Mouse (Mus musculus) large intestine, adult 2 months (tissue): ENCODE data around the gene Ccdc22. TPM values are rescaled to one million over a fixed set of nuclear protein-coding genes. Genes with fewer than 3 reads are reported as not detected.

Source experiments
- DNase-seq: peaks from one replicate; pipeline ENCODE4 v3.0.0-alpha.2; 2012; ENCODE audit warnings: low read depth, low spot score
- WGBS: fragments of 180-500 bp; shearing (Covaris S2); methylation state at CpG from one replicate; pipeline ENCODE4 v1.1.7; 2018; 5-methylcytosine and 5-hydroxymethylcytosine counted together
- polyA plus RNA-seq: library from polyadenylated mRNA; depleted of rRNA; stranded (reverse); fragments of >200 nt; gene quantifications from 2 replicates; pipeline ENCODE4 v1.2.3, GENCODE M21; 2012; rRNA removed

The Ccdc22 gene
- polyA plus RNA-seq = 13.0 TPM in 2 replicates

DNA sequence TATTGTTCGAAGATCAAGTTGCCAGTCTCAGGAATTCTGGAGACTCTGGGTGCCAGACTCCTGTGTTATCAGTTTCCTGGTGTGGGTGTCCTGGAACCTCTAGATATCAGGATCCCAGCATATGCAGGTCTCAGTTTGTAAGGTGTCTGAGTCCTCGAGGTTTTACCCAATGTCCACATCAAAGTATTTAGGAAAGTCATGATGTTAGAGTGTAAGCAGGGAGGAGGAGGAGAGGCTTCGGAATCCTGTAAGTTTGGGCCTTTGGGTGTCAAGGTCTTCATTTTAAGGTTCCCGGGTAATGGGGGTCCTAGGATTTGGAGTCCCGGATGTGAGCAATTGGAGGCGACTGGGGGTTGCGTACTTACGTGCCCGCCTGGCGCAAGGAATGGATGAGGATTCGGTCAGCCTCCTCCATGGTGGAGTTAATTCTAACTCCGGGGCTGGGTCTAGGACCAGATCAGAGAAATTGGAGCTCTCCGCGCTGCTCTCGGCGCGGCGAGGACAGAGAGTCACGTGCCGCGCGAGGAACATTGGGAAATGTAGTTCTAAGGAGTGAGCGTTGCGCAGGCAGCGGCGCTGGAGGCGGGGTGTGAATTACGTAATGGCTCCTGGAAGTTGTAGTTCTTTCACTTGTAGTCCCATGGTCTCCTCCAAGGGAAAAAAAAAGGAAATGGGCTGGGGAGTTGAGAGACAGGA lies at the start of gene Ccdc22:
Gene Ccdc22 (minus strand): TSS at position 639 of the 696 bp plus-strand sequence.
- 23% methylated on average over 28 of the region's 28 CpGs for WGBS
- peak; percentile 50 for DNase-seq

DNA sequence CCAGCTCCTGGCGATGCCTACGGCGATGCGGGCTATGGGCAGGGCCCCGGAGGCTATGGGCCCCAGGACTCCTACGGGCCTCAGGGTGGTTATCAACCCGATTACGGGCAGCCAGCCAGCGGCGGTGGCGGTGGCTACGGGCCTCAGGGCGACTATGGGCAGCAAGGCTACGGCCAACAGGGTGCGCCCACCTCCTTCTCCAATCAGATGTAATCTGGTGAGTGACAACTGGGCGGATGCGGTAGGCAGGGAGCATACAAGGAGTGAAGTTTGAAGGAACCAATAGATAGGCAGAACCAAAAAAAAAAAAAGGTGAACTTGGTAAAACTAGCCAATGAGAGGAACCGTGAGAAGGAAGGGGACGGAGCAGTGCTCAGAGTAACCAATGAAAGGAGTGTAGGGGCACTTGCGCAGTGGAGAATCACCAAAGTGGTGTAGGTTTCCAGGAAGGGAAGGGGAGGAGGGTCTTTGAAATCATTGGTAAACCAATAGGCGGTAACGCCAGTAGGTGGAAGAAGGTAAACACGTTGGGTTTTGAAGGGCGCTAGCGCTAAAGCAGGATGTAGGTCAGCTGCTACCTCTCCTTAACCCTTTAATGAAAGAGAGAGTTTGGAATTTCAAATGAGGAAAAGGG lies 43.5 kb upstream of the Ccdc22 start:
- WGBS = 18% methylated on average over 25 of the region's 25 CpGs
- peak; percentile 74 for DNase-seq

DNA sequence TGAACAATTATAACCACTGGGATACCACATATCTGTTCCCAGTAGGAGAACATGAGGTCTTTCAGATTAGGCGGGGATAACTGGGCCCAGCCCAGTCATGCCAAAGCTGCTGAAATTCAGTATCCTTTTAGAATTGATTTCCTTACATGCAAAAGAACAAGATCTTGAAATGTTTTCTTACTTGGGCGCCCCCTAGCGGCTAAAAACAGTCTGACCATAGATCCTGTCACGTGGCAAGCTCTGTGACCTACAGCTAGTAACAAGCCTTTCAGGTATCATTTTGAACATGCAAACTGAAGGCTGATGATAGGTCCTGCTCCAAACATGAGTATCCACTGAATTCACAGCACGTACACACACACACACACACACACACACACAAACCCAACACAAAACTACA lies 40.0 kb upstream of the Ccdc22 start:
- DNase-seq = peak; percentile 44
- WGBS = 11% methylated on average over 5 of the region's 5 CpGs

DNA sequence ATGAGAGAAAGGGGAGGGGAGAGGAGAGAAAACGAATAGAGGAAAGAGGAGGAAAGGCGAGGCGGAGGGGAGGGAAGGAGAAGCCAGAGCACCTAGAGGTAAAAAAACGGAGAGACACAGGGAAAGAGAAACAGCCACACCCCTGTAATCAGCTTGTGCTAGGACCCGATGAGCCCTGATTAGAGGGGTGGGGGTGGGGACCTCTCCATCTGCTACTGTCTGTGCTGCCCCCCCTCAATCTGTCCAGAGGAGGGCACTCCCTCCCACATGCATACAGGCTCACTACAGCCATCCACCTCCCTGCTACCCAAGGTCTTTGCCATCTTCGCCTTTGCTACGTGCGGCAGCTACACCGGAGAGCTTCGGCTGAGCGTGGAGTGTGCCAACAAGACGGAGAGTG lies 35.5 kb upstream of the Ccdc22 start:
- DNase-seq = no peak
- WGBS = 27% methylated on average over 12 of the region's 12 CpGs

DNA sequence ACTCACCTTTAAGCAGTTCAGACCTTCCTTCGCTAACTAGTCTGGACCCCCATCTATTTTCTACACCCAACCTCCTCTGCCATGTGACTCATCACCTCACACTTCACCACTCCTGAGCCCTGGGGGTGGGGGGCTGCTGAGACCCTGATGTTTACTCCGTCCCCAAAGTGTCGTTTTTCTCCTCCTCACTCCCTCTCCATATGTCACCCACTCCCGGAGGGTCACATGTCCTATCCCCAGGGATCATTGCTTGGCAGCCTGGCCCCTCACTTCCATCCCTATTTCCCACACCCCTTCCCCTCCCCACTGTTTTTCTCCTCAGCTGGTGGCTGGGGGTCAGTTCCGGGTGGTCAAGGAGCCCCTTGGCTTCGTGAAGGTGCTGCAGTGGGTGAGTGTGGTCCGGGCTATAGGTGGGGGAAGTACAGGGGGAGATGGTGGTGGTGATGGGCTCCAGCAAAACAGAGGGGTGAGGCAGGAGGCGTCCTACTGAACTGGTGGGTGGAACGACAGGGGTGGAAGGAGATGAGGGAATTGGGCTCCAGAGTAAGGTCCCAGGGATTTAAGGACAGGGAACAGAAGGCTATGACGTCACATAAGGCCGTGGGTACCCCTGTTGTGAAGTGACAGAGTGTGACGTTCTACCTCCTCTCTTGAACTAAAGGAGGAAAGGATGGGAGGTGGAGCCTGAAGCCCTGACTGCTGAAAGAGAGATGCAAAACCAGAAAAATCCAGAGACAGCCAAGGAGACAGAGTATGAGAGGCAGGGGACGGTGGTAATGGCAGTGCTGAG lies 34.4 kb upstream of the Ccdc22 start:
- WGBS = 29% methylated on average over 13 of the region's 13 CpGs
- no peak for DNase-seq

DNA sequence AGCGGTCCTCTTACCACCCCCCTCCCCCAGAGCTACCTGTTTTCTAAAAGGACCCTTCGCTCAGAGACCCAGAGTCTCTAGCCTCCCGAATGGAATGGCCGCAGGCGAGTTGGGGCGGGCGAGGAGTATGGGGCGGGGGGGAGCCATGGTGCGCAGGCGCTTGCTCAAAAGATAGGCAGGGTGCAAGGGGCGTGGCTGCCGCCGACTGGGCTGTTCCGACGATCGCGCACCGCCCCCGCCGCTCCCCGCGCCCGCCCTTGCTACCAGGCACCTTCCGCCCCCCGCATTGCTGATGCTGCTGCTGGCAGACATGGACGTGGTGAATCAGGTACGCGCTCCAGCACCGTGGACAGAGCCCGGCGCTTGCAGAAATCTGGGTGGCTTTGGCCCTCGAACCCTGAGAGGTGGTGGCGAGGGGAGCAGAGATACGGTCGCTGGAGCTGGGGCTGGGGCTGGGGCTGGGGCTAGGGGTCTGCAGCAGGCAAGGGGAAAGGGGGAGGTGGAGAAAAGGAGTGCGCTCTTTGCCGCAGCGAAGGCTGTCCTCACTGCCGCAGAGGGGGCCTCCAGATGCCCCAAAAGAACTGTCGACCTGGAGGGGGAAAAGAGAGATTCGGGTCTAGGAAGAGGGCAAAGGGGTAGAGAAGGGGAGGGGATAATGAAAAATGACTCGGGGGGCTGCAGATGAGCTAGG lies 33.2 kb upstream of the Ccdc22 start, which contains the start of gene Syp:
Gene Syp (plus strand): TSS at position 71 of the 691 bp plus-strand sequence.
- DNase-seq = no peak
- 11% methylated on average over 40 of the region's 42 CpGs for WGBS

DNA sequence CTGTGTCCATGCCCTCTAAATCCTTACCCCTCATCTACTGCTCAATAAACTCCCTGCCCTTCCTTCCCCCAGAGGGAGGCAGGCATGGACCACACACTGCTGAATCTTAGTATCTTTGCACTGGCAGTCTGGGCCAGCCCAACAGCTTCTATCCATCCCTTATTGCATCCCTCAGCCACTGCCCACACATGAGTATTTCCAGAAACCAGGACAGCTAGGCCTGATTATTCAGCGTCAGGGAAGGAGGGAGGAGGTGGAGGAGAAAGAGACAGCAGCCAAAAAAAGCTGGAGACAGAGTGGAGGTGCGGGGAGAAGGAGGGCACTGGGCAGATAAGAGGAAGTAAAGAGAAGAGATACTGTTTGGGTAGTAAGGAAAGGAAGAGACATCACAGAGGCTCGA lies 29.8 kb upstream of the Ccdc22 start:
- DNase-seq = no peak
- 52% methylated on average over 3 of the region's 3 CpGs for WGBS

DNA sequence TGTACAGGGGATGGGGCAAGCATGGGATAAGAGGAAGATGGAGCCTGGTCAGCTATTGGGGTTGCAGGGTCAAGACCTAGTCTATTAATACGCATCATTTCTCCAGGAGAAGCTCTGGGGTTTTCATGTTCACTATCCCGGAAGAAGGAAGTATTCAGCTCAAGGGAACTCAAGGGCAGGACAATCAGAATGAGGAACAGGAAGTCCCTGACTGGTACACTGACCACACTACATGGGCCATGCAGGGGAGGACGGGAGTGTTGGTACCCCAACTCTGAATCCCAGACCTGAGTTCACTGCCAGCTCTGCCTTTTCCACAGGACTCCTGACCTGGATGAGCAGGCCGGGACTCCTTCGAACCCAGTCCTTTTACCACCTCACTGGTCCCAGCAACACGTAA lies 27.2 kb upstream of the Ccdc22 start:
- DNase-seq = no peak
- WGBS = 86% methylated on average over 6 of the region's 6 CpGs

DNA sequence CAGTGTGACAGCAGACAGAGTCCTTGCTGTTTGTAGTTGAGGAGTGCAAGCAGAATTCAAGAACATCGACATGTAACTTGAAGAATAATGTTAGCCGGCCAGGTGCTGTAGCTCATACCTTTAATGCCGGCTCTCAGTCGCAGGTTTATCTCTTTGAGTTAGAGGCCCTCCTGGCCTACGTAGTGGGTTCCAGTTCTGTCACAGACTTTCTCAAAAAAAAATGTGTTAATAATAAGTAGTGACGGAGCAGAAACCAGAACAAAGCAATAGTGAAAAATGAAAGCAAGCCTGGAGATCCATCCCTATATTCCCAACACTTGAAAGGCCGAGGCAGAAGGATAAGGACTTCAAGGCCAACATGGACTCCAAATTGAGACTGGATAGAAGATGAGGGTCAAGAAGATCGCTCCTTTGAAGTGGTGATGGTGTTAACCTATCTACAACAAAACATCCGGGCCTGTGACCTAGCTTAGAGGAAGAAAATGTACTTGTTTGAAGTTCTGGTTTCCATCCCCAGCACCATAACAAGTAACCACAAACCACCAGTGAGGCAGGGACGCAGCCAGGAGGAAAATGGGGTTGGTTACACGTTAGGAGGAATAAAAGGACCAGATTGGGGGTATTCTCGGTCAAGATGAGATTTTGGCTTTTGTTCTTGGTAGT lies 12.7 kb upstream of the Ccdc22 start:
- no peak for DNase-seq
- 75% methylated on average over 12 of the region's 12 CpGs for WGBS

DNA sequence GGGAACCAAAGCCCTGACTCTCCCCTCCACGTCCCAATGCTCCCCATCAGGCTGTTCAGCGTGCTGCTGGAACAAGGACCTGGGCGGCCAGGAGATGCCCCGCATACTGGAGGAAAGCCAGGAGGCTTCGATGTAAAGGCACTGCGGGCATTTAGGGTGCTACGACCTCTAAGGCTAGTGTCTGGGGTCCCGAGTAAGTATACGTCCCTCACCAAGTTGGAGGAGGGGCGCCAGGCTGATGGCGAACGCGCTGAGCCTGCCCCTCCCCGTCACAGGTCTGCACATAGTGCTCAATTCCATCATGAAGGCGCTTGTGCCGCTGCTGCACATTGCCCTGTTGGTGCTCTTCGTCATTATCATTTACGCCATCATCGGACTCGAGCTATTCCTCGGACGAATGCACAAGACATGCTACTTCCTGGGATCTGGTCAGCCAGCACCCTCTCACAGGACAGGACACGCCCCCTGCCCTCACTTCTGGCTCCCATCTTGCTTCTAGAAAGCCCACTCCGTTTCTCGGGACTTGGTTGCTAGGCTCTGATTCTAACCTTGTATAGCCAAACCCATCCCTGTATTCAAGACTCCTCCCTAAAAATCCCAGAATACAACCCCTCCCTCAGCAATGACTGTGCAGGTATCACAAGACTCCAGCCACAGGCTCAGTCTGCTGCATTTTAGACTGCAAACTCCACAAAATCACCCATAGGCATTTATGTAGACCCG lies 5.4 kb upstream of the Ccdc22 start:
- DNase-seq = no peak
- 28% methylated on average over 26 of the region's 26 CpGs for WGBS

DNA sequence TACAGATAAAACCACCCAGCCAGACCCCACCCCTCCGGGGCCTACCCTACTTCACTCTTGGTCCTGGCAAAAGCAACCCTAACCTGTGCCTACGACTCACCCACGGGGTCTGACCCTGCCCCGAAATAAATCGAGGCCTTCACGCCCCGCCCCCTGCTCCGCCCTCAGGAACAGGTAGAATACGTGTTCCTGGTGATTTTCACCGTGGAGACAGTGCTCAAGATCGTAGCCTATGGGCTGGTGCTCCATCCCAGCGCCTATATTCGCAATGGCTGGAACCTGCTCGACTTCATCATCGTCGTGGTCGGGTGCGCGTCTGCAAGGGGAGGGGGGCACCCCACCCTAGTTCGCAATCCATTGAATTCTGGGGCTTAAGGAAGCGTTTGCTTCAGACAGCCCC lies 4.7 kb upstream of the Ccdc22 start:
- 26% methylated on average over 21 of the region's 21 CpGs for WGBS
- DNase-seq = no peak

DNA sequence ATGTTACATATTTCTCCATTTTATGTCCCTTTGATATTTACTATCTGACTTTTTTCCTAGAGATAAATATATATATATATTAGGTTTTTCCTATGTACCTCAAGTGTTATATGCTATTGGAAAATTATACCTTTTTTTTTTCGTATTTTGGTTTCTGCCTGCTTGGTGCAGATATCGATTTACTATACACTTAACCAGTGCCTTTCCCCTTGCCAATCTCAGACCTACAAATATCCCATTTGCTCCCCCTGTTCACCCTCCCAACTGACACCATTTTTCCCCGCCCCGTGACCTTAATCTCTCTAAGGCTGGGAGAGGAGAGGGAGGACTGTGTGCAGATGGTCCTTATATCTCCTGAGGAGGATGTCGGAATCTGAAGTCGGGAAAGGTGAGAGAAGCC lies 1.5 kb upstream of the Ccdc22 start, which contains the start of gene Cacna1f:
Gene Cacna1f (plus strand): TSS at position 301 of the 400 bp plus-strand sequence.
- WGBS = 77% methylated on average over 6 of the region's 6 CpGs

DNA sequence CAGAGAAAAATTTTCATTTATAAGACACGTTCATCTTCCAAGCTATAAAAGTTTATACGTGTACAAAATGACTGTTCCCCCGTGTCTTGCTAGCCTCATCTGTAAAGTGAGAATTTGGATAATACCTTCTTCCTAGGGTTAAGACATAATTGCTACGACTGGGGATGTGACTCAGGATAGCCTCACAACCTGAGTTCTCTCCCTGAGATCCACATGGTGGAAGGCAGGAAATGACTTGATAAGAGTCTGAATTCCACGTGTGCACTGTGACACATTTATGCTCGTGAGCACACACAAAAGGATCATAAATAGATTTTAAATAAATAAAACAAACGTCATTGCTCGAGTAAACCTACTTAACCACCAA lies 241 bp upstream of the Ccdc22 start:
- WGBS = 19% methylated on average over 8 of the region's 8 CpGs
- DNase-seq = no peak

More for the DNA sequence above, 1.5 kb upstream of the Ccdc22 start, which contains the start of gene Cacna1f:
- no peak for DNase-seq

DNA sequence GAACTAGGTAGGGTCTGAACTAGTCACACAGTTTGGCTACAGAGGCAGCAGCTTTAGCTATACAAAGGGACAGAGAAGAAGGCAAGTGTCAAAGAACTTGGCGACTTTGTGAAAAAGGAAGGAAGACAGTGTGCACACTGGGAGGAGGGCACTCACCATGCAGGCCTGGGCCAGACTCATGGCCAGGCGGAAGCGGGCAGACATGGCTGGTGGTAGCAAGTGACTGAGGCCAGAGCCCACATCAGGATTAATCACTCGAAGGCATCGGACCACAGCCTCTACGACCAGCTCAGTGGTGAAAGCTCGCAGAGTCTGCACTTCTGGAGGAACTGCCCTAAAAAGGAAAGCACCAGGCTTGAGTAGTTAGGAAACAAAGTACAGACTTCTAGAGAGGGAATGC lies 1.3 kb downstream of the Ccdc22 start:
- DNase-seq = no peak
- WGBS = 91% methylated on average over 7 of the region's 7 CpGs

DNA sequence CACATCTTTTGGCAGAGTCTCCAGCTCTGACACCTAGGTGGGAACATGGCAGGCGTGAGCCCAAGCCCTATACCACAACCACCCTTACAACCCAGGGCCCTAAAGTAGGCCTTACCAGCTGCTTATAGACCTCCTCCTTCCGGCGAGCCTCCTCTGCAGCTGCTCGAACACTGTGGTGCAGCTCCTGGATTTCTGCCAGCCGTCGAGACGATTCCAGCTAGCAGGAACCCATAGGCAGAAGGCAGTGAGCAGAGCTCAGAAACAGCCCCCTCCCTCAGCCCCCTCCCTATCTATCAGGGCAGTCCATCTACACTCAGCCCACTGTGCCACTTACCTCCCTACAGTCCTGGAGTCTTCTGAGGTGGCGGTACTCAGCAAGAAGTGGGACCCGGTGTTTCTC lies 9.9 kb downstream of the Ccdc22 start:
- no peak for DNase-seq
- 82% methylated on average over 9 of the region's 9 CpGs for WGBS

DNA sequence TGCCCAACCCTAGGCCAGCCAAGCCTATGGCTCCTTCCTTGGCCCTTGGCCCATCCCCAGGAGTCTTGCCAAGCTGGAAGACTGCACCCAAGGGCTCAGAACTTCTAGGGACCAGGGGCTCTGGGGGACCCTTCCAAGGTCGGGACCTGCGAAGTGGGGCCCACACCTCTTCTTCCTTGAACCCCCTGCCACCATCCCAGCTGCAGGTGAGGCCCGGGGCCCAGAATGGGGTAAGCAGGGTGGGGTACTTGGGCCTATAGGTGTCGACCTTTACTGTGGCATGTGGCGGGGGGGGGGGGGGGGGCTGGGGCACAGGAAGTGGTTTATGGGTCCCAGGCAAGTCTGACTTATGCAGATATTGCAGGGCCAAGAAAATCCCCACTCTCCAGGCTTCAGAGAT lies 19.0 kb downstream of the Ccdc22 start:
- 77% methylated on average over 5 of the region's 5 CpGs for WGBS
- no peak for DNase-seq

DNA sequence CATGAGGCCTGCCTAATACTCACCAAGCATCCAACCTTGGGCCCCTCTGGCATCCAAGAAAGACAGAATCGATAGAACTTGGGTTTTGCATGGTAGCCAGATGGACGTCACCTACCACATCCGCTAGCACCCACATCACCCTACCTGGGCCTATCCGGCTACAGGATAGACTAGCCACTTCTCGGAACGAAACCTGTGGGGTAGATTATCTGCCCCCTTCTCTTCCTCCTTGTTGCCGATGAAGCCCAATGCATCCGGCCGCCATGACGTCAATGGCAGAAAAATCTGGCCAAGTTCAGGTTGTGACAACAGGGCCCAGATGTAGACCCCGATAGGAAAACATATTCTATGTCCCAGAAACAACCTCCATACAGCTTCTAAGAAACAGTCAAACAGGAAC lies 21.4 kb downstream of the Ccdc22 start:
- 91% methylated on average over 11 of the region's 11 CpGs for WGBS
- no peak for DNase-seq

DNA sequence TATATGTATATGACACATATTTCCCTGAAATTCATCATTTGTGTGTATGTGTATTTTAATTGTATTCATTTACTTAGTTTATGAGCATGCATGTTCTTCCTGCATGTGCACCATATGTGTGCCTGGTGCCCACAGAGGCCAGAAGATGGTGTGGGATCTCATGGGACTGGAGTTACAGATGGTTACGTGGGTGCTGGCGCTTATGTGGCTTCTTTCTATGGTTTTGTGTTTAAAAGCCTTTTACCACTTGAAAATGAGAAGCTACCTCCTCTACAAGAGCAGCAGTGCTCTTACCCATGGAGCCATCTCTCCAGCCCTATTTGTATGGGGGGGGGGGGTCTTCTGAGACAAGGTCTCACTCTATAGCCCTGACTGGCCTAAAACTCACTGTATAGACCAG lies 24.2 kb downstream of the Ccdc22 start:
- DNase-seq = no peak
- WGBS = 92% methylated on average over 2 of the region's 2 CpGs

DNA sequence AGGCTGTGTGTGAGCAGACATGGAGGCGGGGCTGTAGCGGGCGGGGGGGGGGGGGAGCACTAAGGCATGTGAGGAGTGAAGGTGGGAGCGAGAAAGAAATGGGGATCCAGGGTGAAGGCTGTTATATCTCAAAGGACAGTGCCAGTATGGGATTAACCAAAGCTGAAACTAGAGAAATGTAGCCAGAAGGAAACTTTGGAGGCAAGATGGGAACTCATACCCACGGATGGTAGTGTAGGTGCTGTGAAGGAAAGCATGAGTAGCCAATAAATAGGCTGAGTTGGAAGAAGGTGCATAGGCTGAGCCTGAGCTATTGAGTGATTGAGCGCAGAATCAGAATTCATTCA lies 30.5 kb downstream of the Ccdc22 start:
- no peak for DNase-seq
- WGBS = 24% methylated on average over 6 of the region's 6 CpGs
